In the genomic region with DNA sequence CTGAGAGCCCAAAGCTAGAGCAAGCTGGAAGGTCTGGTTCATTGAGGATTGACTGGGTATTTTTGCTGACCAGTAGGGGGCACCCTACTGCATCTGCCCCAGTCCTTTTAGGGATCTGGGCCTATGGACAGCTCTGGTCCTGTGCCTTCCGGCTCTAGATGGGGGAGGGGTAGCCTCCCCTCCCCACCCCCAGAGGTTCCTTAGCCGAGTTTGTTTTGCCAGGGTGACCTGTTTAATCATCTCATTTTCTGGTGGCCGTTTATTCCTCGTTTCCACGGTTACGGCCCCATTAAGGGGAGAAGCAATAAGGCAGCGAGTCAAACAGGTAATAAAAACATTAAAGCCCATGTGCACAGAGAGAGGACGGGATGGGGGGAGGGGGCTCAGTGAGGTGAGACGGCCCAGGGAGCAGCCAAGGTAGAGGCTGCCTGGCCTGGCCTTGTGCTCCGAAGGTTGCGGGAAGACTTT, we compare ENCODE assay signal across 9 mouse cellular contexts.
A peak's percentile ranks its signal among the peaks of the same experiment; 100 is the strongest.
DNase-seq lines count a peak whose midpoint lies in the region; ATAC-seq and TF ChIP-seq lines count a peak whose summit lies in the region.
"Had no signal": no experiment of that assay in that cellular context is flagged by ENCODE, and none has a peak within 500 bp of the region (broad histone marks: within the 10 kb centered on the region; RNA-seq: fewer than 3 reads in every experiment).

No protein-coding gene starts in this region.

- no peak overlapping the region for H3K4me3 ChIP-seq in layer of hippocampus, adult 2 months
- H3K4me3 ChIP-seq in MEL (ENCODE audit: control insufficient read depth in 1 of 2, insufficient read depth in 1 of 2, low read depth in 2 of 2, low read length in 2 of 2), result no peak overlapping the region
- H3K4me3 ChIP-seq in hindbrain, postnatal 0 days (ENCODE audit: low read length), result no peak overlapping the region
- H3K4me3 ChIP-seq: embryonic facial prominence, embryonic 12.5 days had no signal

- H3K4me2 ChIP-seq in hindbrain, postnatal 0 days (ENCODE audit: low read depth, low read length), result no peak overlapping the region
- H3K4me2 ChIP-seq: embryonic facial prominence, embryonic 12.5 days had no signal

- TF ChIP-seq CTCF in layer of hippocampus, adult 2 months (conservative IDR thresholded peaks at IDR 0.05), result peak; percentile 76
- peak; percentile 53 to 74 (median 58) for TF ChIP-seq CTCF in MEL (IDR thresholded peaks at IDR 0.05 in 2 of 3, conservative IDR thresholded peaks at IDR 0.05 in 1 of 3; ENCODE audit: control insufficient read depth in 1 of 3, insufficient read depth in 1 of 3, low read depth in 2 of 3, low read length in 3 of 3, poor library complexity in 1 of 3, severe bottlenecking in 1 of 3)
- TF ChIP-seq CTCF in hindbrain, postnatal 0 days (IDR thresholded peaks at IDR 0.05; ENCODE audit: low read depth), result peak; percentile 54

- no peak for TF ChIP-seq EP300 in MEL (IDR thresholded peaks at IDR 0.05; ENCODE audit: low read depth in 1 of 2, low read length in 2 of 2)

- no peaks in the 10 kb centered on the region for H3K79me2 ChIP-seq in MEL (ENCODE audit: control insufficient read depth, insufficient read depth, low read length, poor library complexity)

- no peak for TF ChIP-seq RAD21 in MEL (IDR thresholded peaks at IDR 0.05; ENCODE audit: low read depth, low read length)

- H3K27ac ChIP-seq in layer of hippocampus, adult 2 months, result no peak overlapping the region
- H3K27ac ChIP-seq in MEL (ENCODE audit: control insufficient read depth, low read depth, low read length), result no peak overlapping the region
- H3K27ac ChIP-seq in hindbrain, postnatal 0 days, result no peak overlapping the region
- H3K27ac ChIP-seq: embryonic facial prominence, embryonic 12.5 days had no signal

- ATAC-seq in hindbrain, postnatal 0 days, result 0 out of 2 replicates have a peak, but pooled peaks have one; percentile 28
- no peak for ATAC-seq in frontal cortex, adult (ENCODE audit: low TSS enrichment)
- ATAC-seq in cerebellum, adult (ENCODE audit: insufficient number of reproducible peaks, low FRiP score, low TSS enrichment), result no peak

- no peaks in the 10 kb centered on the region for H3K36me3 ChIP-seq in MEL (ENCODE audit: control insufficient read depth in 1 of 2, insufficient read depth in 2 of 2, low read length in 2 of 2)
- no peaks in the 10 kb centered on the region for H3K36me3 ChIP-seq in hindbrain, postnatal 0 days (ENCODE audit: insufficient read depth, low read length)
- H3K36me3 ChIP-seq: embryonic facial prominence, embryonic 12.5 days had no signal

- 56% methylated on average over 11 of the region's 11 CpGs for WGBS in hindbrain, postnatal 0 days

- no peaks in the 10 kb centered on the region for H3K27me3 ChIP-seq in MEL (ENCODE audit: control insufficient read depth in 1 of 2, insufficient read depth in 2 of 2, low read length in 2 of 2)
- peaks cover 13% of the 10 kb centered on the region; the same call in 1 of the 2 replicates for H3K27me3 ChIP-seq in hindbrain, postnatal 0 days (ENCODE audit: insufficient read depth, low read length)

- no peaks in the 10 kb centered on the region for H3K9me3 ChIP-seq in MEL (replicated peaks; ENCODE audit: insufficient read depth, low read length)
- H3K9me3 ChIP-seq in hindbrain, postnatal 0 days (ENCODE audit: low read length), result no peaks in the 10 kb centered on the region
- H3K9me3 ChIP-seq: embryonic facial prominence, embryonic 12.5 days had no signal

- DNase-seq in layer of hippocampus, adult 2 months (ENCODE audit: low spot score in 2 of 2), result no peak
- DNase-seq in layer of hippocampus, postnatal 25 days (ENCODE audit: extremely low spot score in 1 of 2, low spot score in 1 of 2), result no peak
- peak; percentile 37 for DNase-seq in MEL (ENCODE audit: low read depth, low spot score)
- no peak for DNase-seq in hindbrain, postnatal 0 days (ENCODE audit: low spot score)
- DNase-seq in mesoderm, embryonic 11.5 days (ENCODE audit: low read depth, low spot score), result peak; percentile 43
- no peak for DNase-seq in cerebellum, postnatal 25 days

- H3K4me1 ChIP-seq in MEL (ENCODE audit: control insufficient read depth in 1 of 2, insufficient read depth in 2 of 2, low read length in 2 of 2), result no peaks in the 10 kb centered on the region
- peaks cover 3% of the 10 kb centered on the region; the same call in 1 of the 2 replicates for H3K4me1 ChIP-seq in hindbrain, postnatal 0 days (ENCODE audit: insufficient read depth, low read length)

- TF ChIP-seq POLR2A in MEL (IDR thresholded peaks at IDR 0.05; ENCODE audit: control insufficient read depth in 1 of 2, insufficient read depth in 1 of 2, low read depth in 1 of 2, low read length in 2 of 2, poor library complexity in 1 of 2), result no peak

- no peak overlapping the region for H3K9ac ChIP-seq in MEL (ENCODE audit: control insufficient read depth, low read depth, low read length, poor library complexity, severe bottlenecking)
- H3K9ac ChIP-seq in hindbrain, postnatal 0 days (replicated peaks; ENCODE audit: low read length), result no peak overlapping the region
- H3K9ac ChIP-seq: embryonic facial prominence, embryonic 12.5 days had no signal

TF ChIP-seq in MEL, 35 proteins besides CTCF, POLR2A, EP300 and RAD21:
- TF ChIP-seq MAX (IDR thresholded peaks at IDR 0.05; ENCODE audit: low read length) (no peak), CHD2 (IDR thresholded peaks at IDR 0.05; ENCODE audit: low read length) (no peak), TAL1 (IDR thresholded peaks at IDR 0.05; ENCODE audit: low read length) (no peak), ZNF384 (IDR thresholded peaks at IDR 0.05; ENCODE audit: low read depth, low read length) (no peak), HCFC1 (IDR thresholded peaks at IDR 0.05; ENCODE audit: low read depth, low read length) (no peak), GABPA (IDR thresholded peaks at IDR 0.05; ENCODE audit: low read depth, low read length) (no peak)

Comparison
In these comparisons a context has a peak if more than half of its experiments do, and no peak if none do; other contexts are left out.
1. DNase-seq: peak in MEL (single experiment) and mesoderm, embryonic 11.5 days (single experiment); none in layer of hippocampus, adult 2 months (0 of 2), layer of hippocampus, postnatal 25 days (0 of 2), hindbrain, postnatal 0 days (single experiment) and cerebellum, postnatal 25 days (0 of 2).
2. Peak in every context shown above with its lines, with median percentiles within 50 percentile points of each other: CTCF ChIP-seq.